Mouse (Mus musculus): ENCODE results near the gene Ica1.

Gene Ica1

GRCm38 (mm10) chr6:8686678-8687580 lies 91.4 kb downstream of the Ica1 start:
- DNase-seq (ENCODE audit: low spot score) = peak; percentile 20

DNA sequence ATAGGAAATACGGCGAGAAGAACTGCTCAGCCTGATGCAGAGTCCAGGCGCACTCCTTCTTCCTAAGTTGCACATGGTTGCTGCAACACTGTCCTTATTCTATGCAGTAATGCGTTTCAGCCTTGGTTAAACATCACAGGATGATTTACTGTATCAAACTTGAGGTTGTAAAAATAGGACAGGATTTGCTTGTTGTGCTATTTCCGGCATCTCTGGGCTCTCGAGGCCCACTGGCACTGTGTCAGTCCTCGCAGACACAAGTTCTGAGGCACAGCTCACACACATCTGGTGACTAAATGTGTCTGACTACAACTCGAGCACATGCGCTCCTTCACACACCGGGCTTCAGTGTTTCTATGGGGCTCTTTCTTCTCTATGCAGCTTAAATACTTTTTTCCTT lies 94.9 kb downstream of the Ica1 start:
- no peak for DNase-seq (ENCODE audit: low spot score)

GRCm38 (mm10) chr6:8680931-8681330 lies 97.4 kb downstream of the Ica1 start:
- DNase-seq (ENCODE audit: low spot score) = no peak

GRCm38 (mm10) chr6:8673013-8673412 lies 105.3 kb downstream of the Ica1 start:
- DNase-seq (ENCODE audit: low spot score) = no peak

DNA sequence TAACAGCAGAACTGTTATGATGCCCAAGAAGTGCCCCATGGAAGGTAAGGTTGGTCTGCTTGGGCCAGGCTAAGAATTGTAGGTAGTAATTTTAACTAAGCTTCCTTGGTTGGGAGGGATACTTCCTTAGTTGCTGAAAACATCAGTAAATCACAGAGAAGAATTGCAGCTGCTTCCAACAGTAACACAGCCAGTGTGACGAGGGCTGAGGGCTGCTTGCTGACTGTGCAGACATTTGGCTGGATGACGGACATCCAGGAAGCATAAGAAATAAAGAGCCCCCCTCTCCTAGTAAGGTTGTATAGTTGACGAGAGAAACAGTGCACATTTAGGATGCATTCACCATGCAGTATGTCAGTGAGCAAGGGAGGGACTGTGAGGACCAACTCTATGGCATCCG lies 108.9 kb downstream of the Ica1 start:
- DNase-seq (ENCODE audit: low spot score) = no peak

GRCm38 (mm10) chr6:8668013-8668811 lies 110.1 kb downstream of the Ica1 start:
- no peak for DNase-seq (ENCODE audit: low spot score)

DNA sequence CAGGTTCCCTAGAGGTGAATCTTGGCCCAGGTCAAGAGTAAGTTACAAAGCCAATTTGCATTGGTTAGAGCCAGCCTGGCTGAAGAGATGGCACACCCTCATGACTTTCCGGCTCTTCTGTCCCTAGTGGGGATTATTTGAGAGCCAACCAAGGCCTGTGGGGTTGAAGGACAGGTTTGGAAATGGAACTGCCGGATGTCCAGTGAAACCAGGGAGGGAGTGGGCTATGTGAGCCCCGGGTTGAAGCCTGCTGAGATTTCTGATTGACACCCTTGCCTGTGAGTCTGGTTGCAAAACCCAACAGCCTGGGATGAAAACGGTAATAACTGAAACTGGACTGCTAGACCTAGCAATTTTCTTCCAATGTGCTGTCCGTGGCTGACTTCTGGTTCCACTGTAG lies 112.5 kb downstream of the Ica1 start:
- no peak for DNase-seq (ENCODE audit: low spot score)

DNA sequence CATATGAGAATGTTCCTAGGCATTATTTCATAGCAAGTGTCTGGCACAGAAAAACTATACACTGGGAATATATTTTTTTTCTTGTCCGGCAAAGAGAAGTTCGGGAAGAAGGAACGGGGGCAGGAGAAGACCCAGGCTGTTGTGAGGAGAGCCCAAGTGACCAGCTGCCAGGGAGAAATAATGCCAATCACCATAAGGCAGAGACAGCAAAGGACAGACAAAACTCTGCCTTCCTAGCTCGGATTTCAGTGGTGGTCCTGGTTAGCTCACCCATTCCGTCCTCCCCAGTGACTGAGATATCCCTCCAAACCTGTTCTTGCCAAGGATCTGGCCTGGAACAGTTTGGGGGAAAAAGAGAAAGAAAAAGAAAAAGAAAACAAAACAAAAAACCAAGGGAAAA lies 113.3 kb downstream of the Ica1 start:
- DNase-seq (ENCODE audit: low spot score) = no peak

- DNase-seq (ENCODE audit: low spot score) = no peak
Observed at GRCm38 (mm10) chr6:8663092-8663740, 115.1 kb downstream of the Ica1 start.

- DNase-seq (ENCODE audit: low spot score) = no peak
Observed at GRCm38 (mm10) chr6:8661404-8661803, 116.9 kb downstream of the Ica1 start.

GRCm38 (mm10) chr6:8660076-8660475 lies 118.2 kb downstream of the Ica1 start:
- DNase-seq (ENCODE audit: low spot score) = no peak

- no peak for DNase-seq (ENCODE audit: low spot score)
Observed at GRCm38 (mm10) chr6:8659194-8659959, 118.9 kb downstream of the Ica1 start.

GRCm38 (mm10) chr6:8658431-8658830 lies 119.9 kb downstream of the Ica1 start:
- DNase-seq (ENCODE audit: low spot score) = no peak

GRCm38 (mm10) chr6:8657459-8657858 lies 120.8 kb downstream of the Ica1 start:
- no peak for DNase-seq (ENCODE audit: low spot score)

GRCm38 (mm10) chr6:8655454-8655853 lies 122.8 kb downstream of the Ica1 start:
- DNase-seq (ENCODE audit: low spot score) = no peak

DNA sequence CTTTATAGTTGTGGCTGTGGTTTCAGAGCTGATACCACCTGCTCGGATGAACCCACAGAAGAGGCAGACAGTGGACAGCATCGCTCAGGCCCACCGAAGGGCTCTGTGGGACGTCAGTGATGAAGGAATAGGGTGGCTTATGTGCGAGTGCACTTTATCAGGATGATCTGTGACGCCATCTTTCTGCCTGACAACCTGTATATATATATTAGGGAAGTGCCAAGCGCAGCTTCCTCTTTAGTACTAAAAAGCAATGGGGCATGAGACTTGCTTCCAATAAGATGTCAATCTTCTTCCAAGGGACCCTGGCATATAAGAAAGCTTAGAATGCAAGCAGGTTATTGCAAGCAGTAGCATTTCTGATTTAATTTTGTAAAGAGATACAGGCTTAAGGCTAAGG lies 127.9 kb downstream of the Ica1 start:
- DNase-seq (ENCODE audit: low spot score) = no peak

- no peak for DNase-seq (ENCODE audit: low spot score)
Observed at GRCm38 (mm10) chr6:8649295-8649865, 128.9 kb downstream of the Ica1 start.

- no peak for DNase-seq (ENCODE audit: low spot score)
Observed at GRCm38 (mm10) chr6:8648185-8648901, 129.9 kb downstream of the Ica1 start.

GRCm38 (mm10) chr6:8647513-8648184 lies 130.6 kb downstream of the Ica1 start:
- DNase-seq (ENCODE audit: low spot score) = no peak

- DNase-seq (ENCODE audit: low spot score) = no peak
Observed at GRCm38 (mm10) chr6:8645708-8646107, 132.6 kb downstream of the Ica1 start.
